Mouse (Mus musculus) liver, embryonic 14.5 days (tissue): ENCODE measurements around the gene Taf8.

Source experiments
- CTCF ChIP-seq: IDR thresholded peaks from 2 replicates; pipeline ENCODE4 v1.5.1; 2016; ENCODE audit warnings: antibody characterized with exemption, low read depth, control low read depth
- EP300 ChIP-seq: IDR thresholded peaks from 2 replicates; pipeline ENCODE4 v1.6.1; 2016; ENCODE audit warnings: antibody characterized with exemption, low read depth

DNA sequence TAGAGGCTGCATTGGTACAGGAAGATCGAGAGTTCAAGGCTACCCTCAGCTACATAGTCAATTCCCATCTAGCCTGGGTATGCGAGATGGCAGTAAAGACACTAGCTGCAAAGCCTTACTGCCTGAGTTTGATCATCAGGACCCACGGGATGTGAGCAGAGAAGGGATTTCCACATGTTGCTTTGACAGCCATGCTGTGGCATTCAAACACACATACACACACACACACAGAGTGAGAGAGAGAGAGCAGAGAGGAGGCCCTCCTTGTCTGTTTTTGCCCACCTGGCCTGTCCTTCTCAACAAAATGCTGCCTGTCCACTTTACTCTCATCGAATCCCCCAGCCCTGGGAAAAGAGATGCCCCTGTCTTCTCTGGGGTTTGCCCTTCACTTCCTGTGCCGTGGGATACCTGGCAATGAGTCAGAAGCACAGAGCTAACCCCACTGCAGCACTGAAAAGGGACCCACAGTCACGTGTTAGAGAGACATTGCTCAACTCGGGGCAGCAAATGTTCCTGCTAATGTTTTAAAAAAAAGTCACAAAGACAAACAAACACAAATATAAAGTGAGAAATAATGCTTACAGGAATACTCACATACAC lies 41.1 kb upstream of the Taf8 start:
- TF ChIP-seq CTCF (no peak), EP300 (no peak)
